Mouse (Mus musculus) adrenal gland, adult 2 months (tissue): Measurements from ENCODE around the gene Skor1. TPM values are rescaled to one million over a fixed set of nuclear protein-coding genes. Genes with fewer than 3 reads are reported as not detected.

Experiments used
- DNase-seq: peaks from one replicate; pipeline ENCODE4 v3.0.0; 2021
- polyA plus RNA-seq: library from polyadenylated mRNA; depleted of rRNA; stranded (reverse); fragments of >200 nt; gene quantifications from 2 replicates; pipeline ENCODE4 v1.2.3, GENCODE M21; 2012
- total RNA-seq, 2 experiments: library from RNA; stranded (reverse); gene quantifications; 2 replicates each; pipeline ENCODE4 v1.2.3; 2021

Skor1 gene
- total and polyA plus RNA-seq, 3 experiments: 0.04 to 0.14 TPM; not detected in 1

DNA sequence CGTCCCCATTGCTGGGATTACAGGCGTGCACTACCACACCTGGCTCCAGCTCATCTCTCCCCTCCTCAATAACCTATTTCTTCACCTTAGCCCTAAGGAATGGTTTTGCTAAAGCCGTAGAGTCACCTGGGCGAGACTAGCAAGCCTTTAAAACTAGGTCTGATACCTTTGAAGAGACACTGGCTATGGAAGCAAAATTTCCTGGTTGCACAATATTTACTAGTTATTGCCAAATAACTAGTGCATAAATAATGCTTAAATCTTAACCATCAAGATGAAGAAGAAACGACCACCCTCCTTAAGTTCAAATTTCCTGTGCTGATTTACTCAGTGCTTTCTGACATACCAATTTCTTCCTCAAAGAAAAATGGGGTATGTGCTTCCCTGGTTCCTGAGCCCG lies 15.1 kb downstream of the Skor1 start:
- no peak for DNase-seq

DNA sequence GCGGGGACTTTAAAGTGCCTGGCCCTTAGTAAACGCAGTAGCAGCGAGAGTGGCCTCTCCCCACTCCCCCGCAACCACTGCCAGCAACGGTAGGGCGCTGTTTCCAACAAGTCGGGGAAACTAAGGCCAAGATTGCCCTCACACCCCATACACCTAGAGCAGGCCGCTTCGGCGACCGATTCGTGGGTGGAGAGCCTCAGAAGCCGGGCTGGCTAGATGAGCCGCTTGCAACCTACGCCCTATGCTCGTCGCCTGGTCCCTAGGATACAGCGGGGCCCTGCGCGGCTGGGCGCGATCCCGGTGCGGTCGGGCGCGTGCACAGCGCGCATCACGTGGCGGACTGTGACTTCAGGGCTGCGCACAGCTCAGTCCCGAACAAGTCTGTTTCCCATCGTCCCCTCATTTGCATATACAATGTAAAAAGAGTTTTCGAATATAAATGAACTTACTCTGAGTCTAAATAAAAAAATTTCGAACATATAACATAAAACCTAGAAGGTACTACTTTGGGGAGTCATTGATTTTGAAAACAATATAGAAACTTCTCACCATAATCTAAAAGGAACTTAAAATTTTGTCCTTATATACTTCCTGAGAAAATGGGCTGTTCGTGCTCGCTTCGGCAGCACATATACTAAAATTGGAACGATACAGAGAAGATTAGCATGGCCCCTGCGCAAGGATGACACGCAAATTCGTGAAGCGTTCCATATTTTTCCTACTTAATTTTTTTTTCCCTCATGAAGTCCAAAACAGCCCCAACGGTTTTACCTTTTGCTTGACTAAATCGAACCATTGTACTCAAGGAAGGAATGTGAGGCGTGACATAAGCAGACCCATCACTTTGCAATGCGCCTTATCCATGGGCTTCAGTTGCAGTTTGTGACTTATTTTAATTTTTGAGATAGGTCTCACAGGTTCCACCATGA lies 15.8 kb downstream of the Skor1 start:
- DNase-seq: peak; percentile 97

DNA sequence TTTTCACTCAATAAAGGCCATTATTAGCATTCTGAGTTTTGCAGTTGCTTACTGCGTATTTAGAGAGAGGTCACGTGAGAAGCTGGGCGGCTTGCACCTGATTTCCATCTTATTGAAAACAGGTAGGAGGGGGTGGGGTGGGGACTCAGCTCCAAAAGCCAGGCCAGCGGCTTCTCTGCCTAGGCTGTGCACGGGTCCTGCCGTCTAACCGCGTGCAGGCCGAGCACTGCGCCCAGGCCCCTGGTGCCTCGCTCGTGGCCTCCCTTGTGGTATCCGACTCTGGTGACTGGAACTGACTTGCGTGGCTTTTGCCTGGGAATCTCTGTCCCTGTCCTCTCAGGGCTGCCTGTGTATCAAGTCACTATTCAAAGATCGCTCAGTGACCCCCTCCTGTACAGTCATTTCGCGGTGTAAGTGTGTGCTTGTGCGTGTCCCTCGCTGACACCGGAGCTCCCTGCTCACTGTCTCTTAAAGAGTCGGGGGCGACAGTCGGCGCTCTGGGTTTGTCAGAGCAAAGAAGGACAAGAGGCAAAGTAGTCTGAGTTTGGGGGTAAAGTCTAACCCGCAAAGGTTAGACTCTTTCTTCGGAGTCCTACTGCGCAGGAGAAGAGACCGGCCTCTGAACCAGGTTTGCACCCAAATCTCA lies 16.7 kb downstream of the Skor1 start:
- peak; percentile 63 for DNase-seq

DNA sequence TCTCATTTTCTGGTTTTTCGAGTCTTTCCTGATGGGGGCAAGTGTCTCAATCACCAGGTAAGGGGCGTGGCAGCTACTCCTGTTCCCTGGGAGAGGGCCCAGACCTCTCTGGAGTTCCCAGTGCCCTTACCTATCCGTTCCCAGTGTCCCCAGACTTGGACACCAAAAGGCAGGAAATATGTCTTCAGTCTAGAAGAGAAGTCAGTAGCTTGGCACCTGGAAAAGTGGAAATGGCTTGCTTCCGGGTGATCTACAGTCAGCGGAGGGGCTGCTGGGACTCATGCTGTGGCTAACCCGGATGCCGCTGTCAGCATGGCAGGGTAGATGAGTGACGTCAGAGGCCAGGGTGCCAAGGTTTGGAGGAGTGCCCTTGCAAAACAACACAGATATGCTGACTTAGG lies 19.1 kb downstream of the Skor1 start:
- DNase-seq: peak; percentile 14

DNA sequence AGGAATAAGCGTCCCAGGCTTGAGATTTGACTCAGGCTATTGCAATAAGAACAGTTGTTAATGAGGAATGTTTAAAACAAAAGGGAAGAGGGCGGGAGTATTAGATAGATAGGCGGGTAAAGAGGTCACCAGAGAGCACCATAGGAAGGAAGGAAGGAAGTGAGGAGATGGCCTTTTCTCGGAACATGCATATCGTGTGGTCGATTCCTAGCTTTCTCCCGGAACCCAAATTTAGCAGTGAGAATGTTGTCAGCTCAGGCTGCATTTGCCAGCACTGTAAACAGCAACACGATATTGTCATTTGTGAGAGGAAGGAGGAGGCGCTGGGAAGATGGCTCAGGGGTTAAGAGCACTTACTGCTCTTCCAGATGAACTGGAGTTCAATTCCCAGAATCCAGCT lies 24.2 kb downstream of the Skor1 start:
- DNase-seq: peak; percentile 13

DNA sequence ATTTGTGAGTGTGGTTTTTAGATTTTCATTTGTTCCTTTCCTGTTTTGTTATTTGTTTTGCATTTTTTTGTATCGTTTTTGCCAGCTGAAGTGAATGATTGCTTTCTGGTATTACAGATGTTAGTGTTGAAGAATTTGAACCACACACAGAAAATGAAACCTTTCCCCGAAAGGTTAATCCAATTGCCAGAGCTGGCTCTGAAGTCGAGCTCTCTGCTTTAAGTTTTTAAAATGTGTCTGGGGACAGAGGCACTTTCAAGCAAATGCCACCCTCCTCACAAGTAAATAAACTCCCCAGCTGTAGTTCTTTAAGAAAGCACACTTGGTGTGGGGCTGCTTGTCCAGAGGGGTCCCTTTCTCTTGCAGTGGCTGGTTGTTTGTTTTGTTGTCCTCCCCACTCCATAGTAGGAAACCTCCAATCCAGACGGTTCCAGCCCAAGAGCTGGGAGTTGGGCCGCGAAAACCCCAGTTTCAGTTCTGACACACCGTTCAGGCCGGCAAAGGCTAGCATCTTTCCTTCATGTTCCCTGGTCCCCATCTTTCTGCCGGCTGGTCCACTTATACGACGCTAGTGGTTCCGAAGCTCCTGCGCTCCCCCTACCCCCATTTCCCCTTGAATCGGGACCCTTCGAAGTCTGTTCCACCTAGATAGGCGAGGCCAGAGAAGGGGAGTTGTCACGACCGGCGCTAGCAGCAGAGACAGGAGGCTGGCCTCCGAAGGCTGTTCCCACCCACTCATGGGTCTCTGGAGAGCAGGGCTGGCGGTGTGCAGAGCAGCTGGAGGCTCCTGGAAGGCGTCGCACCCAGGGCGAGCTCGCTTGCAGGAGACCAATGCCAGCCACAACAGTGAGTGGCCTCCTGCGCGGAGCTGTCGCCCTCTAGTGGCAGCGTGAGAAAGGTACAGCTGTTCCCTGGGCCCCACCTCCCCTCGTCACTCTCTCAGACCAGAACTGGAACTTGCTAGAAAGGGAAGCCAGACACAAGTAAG lies 25.0 kb downstream of the Skor1 start:
- DNase-seq: peak; percentile 93

DNA sequence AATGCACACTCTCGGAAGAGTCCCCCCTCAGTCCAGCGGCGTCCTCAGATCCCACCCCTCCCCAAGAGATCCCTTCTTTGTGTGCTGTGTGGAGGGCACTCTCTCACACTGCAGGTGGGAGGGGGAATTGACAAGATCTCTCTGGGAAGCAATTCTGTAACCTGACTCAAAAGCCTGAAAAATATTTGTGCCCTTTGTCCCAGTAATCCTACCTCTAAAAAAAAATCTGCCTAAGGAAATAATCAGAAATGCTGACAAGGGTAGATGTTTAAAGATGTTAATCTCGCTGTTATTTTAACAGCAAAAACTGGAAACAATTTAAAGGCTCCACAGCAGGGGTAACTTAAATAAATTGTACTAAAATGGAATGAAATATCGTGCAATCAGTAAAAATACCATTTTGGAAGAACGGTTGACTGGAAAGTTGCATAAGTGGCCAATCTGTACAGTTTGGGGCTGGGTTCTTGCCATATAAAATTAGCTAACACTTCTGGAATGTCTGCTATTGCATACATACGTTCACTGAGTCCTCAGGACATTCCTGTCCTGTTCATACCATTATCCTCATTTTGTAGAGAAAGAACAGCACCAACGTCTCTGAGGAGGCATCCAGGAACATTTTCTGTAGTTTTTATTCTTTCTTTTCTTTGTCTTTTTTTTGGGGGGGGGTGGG lies 26.5 kb downstream of the Skor1 start:
- no peak for DNase-seq

DNA sequence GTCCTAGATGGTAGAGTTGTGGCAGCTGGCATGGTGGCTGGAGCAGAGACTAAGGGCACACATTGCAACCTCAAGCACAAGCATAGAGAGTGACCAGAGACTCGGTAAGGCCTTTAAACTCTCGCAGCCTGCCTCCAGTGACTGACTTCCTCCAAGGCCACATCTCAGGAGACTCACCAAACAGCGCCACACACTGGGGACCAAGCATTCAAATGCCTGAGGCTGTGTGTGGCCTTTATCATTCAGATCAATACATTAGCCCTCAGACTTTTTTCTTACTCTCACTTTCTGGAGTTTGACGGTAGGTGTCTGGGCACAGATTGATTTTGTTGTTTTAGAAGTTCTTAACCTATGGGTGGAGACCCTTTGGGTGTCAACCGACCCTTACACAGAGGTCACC lies 30.4 kb downstream of the Skor1 start:
- no peak for DNase-seq

DNA sequence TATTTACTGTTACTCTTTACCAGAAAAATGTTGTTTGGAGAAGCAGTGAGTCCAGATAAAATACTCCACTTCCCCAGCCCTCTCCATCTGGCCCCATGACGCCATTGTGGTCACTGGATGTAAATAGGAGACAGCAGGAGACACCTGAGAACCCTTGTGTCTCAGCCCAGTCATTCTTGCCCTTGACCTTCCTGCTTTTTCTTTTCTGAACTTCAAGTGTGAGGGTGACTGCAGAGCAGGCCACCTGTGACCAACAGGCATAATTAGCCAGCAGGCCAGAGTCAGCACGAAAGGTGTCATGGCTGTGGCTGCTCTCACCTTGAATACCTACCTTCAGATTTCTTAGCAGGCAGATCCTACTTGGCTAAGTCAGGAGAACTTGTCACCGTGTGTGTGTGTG lies 36.2 kb downstream of the Skor1 start:
- DNase-seq: no peak

DNA sequence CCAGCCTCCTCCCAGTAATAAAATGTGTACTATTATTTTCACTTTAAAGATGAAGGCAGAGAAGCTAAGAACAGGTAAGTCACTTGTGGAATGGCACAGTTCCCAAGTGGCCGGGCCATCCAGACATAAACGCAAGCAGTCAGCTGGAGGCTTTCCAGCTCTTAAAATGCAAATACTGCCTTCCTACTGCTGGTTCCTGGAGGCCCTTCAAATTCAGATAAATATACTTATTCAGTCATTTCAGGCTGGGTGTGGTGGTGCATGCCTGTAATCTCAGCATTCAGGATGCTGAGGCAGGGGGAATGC lies 39.0 kb downstream of the Skor1 start:
- DNase-seq: no peak

DNA sequence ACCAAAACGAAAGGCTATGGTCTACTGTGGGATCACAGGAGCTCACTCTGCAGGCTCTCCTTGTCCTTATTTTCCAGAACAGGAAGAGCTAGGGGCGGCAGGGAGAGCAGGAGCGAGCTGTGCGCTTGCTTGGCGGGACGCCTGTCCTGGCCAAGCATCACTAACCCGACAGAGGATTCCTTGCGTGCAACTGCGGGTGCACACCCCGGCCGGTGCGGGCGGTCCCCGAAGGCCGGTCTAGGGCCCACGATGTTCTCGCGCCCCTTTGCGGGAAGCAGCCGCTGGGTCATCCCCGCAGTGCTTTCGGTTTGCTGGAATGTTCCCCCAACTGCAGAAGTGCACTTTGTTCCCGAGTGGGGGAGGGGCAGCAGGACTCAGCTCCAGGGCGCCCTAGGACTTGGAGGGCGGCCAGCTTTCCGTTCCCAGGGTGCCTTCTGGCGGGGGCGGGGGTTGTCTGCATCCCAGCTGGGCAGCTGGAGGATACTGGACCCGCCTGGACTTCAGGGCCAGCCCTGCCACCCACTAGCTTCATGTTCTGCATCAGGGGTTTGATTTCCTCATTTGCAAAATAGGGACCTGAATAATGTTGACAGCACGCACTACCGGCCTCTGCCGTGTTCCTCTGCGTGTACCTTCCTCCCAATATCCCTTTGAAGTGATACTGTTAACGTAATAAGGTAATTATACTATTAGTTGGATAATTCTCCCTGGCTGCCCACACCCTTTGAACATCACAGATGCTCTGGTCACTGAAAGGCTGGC lies 39.6 kb downstream of the Skor1 start:
- peak; percentile 92 for DNase-seq

DNA sequence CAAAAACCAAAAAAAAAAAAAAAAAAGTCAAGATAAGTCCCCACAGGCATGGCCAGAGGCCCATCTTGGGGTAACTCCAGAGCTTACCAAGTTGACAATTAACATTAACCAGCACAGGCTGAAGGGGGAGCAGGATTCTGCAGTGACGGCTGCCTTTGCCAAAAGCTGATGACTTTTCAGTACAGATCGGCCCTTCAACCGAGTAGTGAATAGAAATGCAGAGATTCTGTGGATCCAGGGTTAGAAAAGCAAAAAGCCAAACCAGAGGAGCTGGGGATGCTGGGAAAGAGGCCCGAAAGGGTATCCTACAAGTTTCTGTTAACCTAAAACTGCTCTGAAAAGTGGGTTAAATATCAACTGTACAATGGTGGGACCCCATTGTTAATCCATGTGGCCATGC lies 40.2 kb downstream of the Skor1 start:
- DNase-seq: peak; percentile 8

DNA sequence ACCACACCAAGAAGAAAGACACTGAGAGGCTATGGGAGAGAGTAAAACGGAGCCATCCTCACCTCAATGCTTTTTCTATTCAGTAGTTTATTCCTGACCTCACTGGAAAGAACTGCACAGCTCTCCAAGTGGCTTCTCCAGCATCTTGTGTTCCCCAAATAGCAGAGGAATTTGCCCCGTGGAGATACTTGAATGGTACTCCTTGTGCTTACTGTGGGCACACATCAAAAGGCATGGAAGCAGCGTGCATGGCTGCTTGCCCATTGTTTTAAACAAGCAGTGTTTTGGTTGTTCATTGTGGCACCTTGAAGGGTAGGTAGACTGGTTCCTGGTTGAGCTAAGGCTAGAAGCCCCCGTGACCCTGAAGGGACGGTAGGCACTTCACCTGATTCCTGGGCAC lies 48.1 kb downstream of the Skor1 start:
- no peak for DNase-seq

DNA sequence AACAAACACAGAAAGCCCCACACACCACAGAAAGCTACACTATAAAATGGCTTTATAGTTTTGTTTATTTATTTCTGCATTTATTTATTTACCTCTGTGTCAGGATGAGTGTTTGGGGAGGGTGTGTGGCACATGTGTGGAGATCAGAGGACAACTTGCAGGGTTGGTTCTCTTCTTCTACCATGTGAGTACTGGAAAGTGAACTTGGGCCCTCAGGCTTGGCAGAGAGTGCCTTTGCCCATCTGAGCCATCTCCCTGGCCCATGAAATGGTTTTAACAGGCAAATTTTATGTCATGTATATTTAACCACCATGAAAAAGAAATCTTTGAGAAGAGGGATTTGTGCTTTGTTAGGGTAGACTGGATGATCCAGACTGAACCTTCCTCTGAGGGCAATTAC lies 48.9 kb downstream of the Skor1 start:
- no peak for DNase-seq

DNA sequence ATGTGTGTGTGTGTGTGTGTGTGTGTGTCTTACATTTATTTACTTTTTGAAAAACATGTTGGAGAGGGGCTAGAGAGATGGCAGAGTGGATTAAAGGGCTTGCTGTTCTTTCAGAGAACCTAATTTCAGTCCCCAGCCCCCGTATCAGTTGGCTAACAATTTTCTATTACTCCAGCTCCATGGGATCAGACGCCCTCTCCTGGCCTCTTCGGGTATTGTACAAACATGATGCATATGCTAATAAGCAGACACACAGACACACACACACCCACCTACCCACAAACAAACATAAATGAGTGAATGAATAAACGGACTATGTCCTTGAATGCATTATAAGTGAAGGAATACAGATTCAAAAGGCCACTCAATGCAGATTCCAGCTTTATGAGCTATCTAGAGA lies 49.4 kb downstream of the Skor1 start:
- no peak for DNase-seq

DNA sequence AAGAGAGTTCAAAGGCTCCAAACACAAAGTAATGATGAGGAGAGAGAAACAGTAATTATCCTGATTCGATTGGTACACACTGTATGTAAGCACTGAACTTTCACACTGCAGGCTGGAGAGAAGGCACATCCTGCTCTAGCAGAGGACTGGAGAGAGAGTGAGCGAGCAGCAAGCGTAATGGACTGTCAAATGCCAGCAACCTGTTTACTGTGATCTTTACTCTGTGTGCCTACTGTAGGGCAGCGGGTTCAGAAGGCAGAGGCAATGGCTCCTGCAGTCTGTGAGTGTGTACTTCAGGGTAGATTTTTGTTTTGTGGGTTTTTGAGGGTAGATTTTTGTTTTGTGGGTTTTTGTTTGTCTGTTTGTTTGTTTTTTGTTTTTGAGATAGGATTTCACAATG lies 49.9 kb downstream of the Skor1 start:
- DNase-seq: no peak

DNA sequence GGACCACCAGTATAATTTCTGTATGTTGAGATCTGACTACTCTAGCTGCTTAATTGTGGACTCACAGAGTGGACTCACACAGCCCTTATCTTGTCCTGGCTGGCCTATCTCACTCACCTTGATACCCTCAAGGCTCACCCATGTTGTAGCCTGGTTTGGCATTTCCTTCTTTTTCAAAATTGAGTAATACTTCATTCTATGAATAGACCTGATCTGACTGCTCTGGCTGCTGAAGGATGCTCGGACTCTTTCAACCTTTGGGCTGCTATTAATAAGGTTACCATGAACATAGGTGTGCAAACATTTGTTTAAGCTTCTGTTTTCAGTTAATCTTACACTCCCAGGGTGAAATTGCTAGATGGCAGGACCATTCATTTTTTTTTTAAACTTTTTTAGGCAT lies 51.6 kb downstream of the Skor1 start:
- DNase-seq: no peak

DNA sequence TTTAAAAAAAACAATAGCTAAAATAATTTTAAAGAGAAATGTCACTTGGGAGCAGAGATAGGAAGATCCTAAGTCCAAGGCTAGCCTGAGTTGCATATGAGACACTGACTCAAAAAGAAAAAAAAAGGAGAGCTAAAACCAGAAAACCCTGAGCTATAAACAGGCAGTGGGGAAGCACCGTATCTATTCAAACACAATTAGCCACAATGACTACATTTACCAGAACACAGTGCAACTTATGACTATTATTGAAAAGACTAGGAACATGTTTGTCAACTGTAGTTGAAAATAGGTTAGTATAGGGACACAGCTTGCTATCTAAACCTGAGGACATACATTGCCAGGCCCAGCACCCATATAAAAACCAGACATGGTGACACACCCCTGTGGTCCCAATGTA lies 54.7 kb downstream of the Skor1 start:
- no peak for DNase-seq

DNA sequence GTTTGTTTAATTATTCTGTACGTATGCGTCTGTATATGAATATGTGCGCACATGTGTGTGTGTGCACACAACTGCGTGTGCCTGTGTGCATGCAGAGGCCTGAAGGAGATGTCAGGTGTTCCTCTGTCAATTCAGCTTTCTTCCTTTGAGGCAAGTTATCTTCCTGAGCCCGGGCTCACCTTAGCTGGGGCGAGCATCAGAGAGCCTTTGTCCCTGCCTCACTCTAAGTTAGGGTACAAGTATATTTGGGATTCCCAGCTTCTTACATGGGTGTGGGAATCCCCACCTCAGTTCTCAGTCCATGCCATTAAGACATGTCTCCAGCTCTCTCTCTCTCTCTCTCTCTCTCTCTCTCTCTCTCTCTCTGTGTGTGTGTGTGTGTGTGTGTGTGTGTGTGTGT lies 56.2 kb downstream of the Skor1 start:
- DNase-seq: no peak

DNA sequence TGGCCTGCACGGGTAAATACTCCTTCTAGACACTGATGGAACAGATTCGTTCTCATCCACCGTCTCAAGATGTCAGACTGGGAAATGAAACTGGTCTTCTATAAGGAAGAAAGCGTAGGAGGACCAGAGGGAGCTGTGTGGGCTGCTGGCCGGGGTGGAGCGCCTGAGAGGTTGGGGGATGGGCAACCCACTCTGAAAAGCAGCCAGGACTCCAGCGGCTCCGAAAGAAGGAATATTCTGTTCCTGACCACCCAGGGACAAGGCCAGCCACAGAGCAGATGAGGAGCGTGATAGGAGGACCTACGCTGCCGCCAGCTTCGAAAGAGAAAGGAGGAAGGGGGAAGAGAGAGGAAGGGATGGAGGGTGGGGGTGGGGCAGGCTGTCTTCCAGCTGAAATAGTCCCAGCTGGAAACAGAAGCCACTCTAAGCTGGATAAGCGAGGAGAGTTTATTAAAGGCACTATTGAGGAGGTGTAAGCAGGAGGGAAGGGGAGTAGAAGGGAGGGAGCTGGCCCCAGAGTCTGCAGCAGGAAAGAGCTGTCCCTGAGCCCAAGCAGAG lies 56.7 kb downstream of the Skor1 start:
- peak; percentile 56 for DNase-seq
